Mouse (Mus musculus): ENCODE results near the gene Preb.

- peak; percentile 63 for TF ChIP-seq CTCF (IDR thresholded peaks at IDR 0.05; ENCODE audit: low read depth)
- no peak for TF ChIP-seq EP300 (optimal IDR thresholded peaks at IDR 0.05)
Measured at GRCm38 (mm10) chr5:30943004-30943403, 17.2 kb downstream of the Preb start.
